In the genomic region with DNA sequence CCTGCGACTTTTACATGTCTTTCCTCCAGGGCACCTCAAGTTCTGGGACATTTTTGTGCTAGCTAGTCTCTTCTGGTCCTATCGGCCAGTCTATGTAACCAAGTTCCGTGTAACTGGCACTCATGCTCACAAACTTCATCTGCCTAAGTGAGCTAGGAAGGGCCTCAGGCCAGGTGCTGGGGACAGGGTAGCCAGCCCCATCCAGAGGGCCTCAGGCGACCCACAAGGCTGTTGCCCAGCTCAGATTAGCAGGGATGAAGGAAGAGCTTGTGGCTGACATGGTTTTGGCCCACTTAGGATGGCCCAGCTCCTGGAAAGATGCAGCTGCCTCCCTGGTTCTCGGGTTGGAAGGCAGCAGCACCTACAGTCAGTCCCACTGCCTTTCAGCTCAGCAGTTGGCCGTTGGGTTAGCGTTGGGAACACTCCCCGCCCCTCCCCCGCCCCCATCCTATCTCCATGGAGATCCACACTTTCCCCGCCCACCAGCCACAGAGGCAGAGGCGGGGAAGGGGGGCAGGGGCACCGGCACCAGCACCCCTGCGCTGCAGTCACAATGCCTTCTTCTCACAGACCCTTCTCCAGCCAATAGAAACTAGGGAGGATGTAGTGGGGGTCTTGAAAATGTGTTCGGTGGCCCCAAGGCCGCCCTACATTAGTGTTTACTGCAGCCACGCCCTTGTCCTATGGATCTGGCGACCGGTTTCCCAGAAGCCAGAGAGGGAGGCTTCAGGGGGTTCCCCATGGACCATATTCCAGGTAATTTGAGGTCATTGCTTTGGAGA, we compare ENCODE assay signal across 8 mouse cellular contexts. TPM values are rescaled to one million over a fixed set of nuclear protein-coding genes. Genes with fewer than 3 reads are reported as not detected.
DNase-seq lines count a peak whose midpoint lies in the region; ATAC-seq and TF ChIP-seq lines count a peak whose summit lies in the region.

No protein-coding gene starts in this region.

- H3K9me3 ChIP-seq in hindbrain, embryonic 16.5 days (ENCODE audit: control insufficient read depth, low read length): no peaks in the 10 kb centered on the region
- no peaks in the 10 kb centered on the region for H3K9me3 ChIP-seq in neural tube, embryonic 15.5 days (replicated peaks)

- no peak overlapping the region for H3K27ac ChIP-seq in thymus, adult 2 months (ENCODE audit: control insufficient read depth, insufficient read depth, low read length)
- H3K27ac ChIP-seq in hindbrain, embryonic 16.5 days (ENCODE audit: low read depth, low read length): peak overlapping the region; percentile 60
- H3K27ac ChIP-seq in neural tube, embryonic 15.5 days (replicated peaks): peak overlapping the region; percentile 77

- H3K36me3 ChIP-seq in thymus, adult 2 months (ENCODE audit: control insufficient read depth, insufficient read depth, low read length): no peaks in the 10 kb centered on the region
- no peaks in the 10 kb centered on the region for H3K36me3 ChIP-seq in hindbrain, embryonic 16.5 days (ENCODE audit: control insufficient read depth, insufficient read depth, low read length)
- peaks cover 9% of the 10 kb centered on the region; the same call in 1 of the 2 replicates for H3K36me3 ChIP-seq in neural tube, embryonic 15.5 days

- peaks cover 9% of the 10 kb centered on the region for H3K4me1 ChIP-seq in thymus, adult 2 months (replicated peaks; ENCODE audit: control insufficient read depth, insufficient read depth, low read length)
- peaks cover 17% of the 10 kb centered on the region for H3K4me1 ChIP-seq in hindbrain, embryonic 16.5 days (ENCODE audit: control insufficient read depth, insufficient read depth, low read depth, low read length)
- peaks cover 28% of the 10 kb centered on the region for H3K4me1 ChIP-seq in neural tube, embryonic 15.5 days

- H3K27me3 ChIP-seq in thymus, adult 2 months (ENCODE audit: control insufficient read depth, insufficient read depth, low read length): no peaks in the 10 kb centered on the region
- no peaks in the 10 kb centered on the region for H3K27me3 ChIP-seq in hindbrain, embryonic 16.5 days (replicated peaks; ENCODE audit: control insufficient read depth, insufficient read depth, low read length)
- H3K27me3 ChIP-seq in neural tube, embryonic 15.5 days (replicated peaks): no peaks in the 10 kb centered on the region

- ATAC-seq in hindbrain, embryonic 16.5 days: peak; percentile 84
- peak; percentile 75 for ATAC-seq in neural tube, embryonic 15.5 days (ENCODE audit: low FRiP score)

- peak overlapping the region; percentile 49 for H3K9ac ChIP-seq in hindbrain, embryonic 16.5 days (ENCODE audit: low read depth, low read length)
- peak overlapping the region; percentile 40 for H3K9ac ChIP-seq in neural tube, embryonic 15.5 days (replicated peaks)

- DNase-seq in adrenal gland, postnatal 36 days: peak; percentile 16 to 27
- no peak for DNase-seq in adrenal gland, adult 2 months
- DNase-seq in thymus, postnatal 0 days (ENCODE audit: low spot score): peak; percentile 43
- DNase-seq in thymus, adult 2 months: no peak
- DNase-seq in liver: peak; percentile 82
- DNase-seq in spleen, postnatal 4 days (ENCODE audit: low spot score in 2 of 2): no peak

- no peak for TF ChIP-seq POLR2A in thymus, adult 2 months (IDR thresholded peaks at IDR 0.05; ENCODE audit: control insufficient read depth, extremely low read depth, insufficient read depth, low read length, poor library complexity)

- no peak overlapping the region for H3K4me3 ChIP-seq in thymus, adult 2 months (ENCODE audit: control insufficient read depth, insufficient read depth, low read length)
- H3K4me3 ChIP-seq in hindbrain, embryonic 16.5 days (ENCODE audit: low read length): peak overlapping the region; percentile 30
- H3K4me3 ChIP-seq in neural tube, embryonic 15.5 days (replicated peaks): peak overlapping the region; percentile 30

- 72% methylated on average over 18 of the region's 18 CpGs for WGBS in thymus, adult 2 months
- 9% methylated on average over 17 of the region's 18 CpGs for WGBS in hindbrain, embryonic 16.5 days
- WGBS in neural tube, embryonic 15.5 days: 8% methylated on average over 18 of the region's 18 CpGs

- TF ChIP-seq CTCF in thymus, adult 2 months (IDR thresholded peaks at IDR 0.05; ENCODE audit: borderline replicate concordance, control insufficient read depth, extremely low read depth, insufficient read depth, low read length, poor library complexity): no peak

- peak overlapping the region; percentile 42 for H3K4me2 ChIP-seq in hindbrain, embryonic 16.5 days (ENCODE audit: low read length)
- peak overlapping the region; percentile 61 for H3K4me2 ChIP-seq in neural tube, embryonic 15.5 days

RNA-seq across cellular contexts. Expression of gene H1fx, which starts 12.5 kb away (rescaled TPM):
- 10 to 100 TPM; 11.1 to 11.2 TPM for total RNA-seq in adrenal gland, postnatal 36 days (2021)
- total RNA-seq in adrenal gland, adult 2 months (2021): 1 to 10 TPM; 7.4 to 9.5 TPM
- polyA plus RNA-seq in adrenal gland, adult 2 months (2012; rRNA removed): 17.1 and 22.1 TPM in 2 replicates
- 15.7 and 26.5 TPM in 2 replicates for polyA plus RNA-seq in thymus, postnatal 0 days (2015; fragmentation: Nextera tagmentation; extraction: Ambion mirVana)
- 9.8 and 25.4 TPM in 2 replicates for polyA plus RNA-seq in thymus, adult 2 months (2012; rRNA removed)
- polyA plus RNA-seq in hindbrain, embryonic 16.5 days (2015; fragmentation: Nextera tagmentation; extraction: Ambion mirVana): 8.1 and 13.4 TPM in 2 replicates
- 23.4 and 37.1 TPM in 2 replicates for polyA plus RNA-seq in neural tube, embryonic 15.5 days (2015; fragmentation: Nextera tagmentation; extraction: Ambion mirVana)

RNA-seq across cellular contexts. Expression of gene Rab7, which starts 51.1 kb away (rescaled TPM):
- total RNA-seq in adrenal gland, postnatal 36 days (2021): 100 to 1,000 TPM; 311 to 361 TPM
- 100 to 1,000 TPM; 335 to 385 TPM for total RNA-seq in adrenal gland, adult 2 months (2021)
- 90.7 and 123 TPM in 2 replicates for polyA plus RNA-seq in adrenal gland, adult 2 months (2012; rRNA removed)
- polyA plus RNA-seq in thymus, postnatal 0 days (2015; fragmentation: Nextera tagmentation; extraction: Ambion mirVana): 194 and 223 TPM in 2 replicates
- polyA plus RNA-seq in thymus, adult 2 months (2012; rRNA removed): 145 and 148 TPM in 2 replicates
- polyA plus RNA-seq in hindbrain, embryonic 16.5 days (2015; fragmentation: Nextera tagmentation; extraction: Ambion mirVana): 399 and 401 TPM in 2 replicates
- 352 and 355 TPM in 2 replicates for polyA plus RNA-seq in neural tube, embryonic 15.5 days (2015; fragmentation: Nextera tagmentation; extraction: Ambion mirVana)

Comparison
In these comparisons a context has a peak if more than half of its experiments do, and no peak if none do; other contexts are left out.
1. DNase-seq: peak in adrenal gland, postnatal 36 days (2 of 2), thymus, postnatal 0 days (single experiment) and liver (single experiment); none in adrenal gland, adult 2 months (single experiment), thymus, adult 2 months (single experiment) and spleen, postnatal 4 days (0 of 2).